Mouse (Mus musculus): ENCODE results near the gene Gucy2f. TPM values are rescaled to one million over a fixed set of nuclear protein-coding genes. Genes with fewer than 3 reads are reported as not detected.

Gene Gucy2f
- polyA plus RNA-seq, 1 experiment from 2014 or later = not detected

- 64% methylated on average over 3 of the region's 3 CpGs for WGBS (ENCODE audit: insufficient replicate concordance)
- ATAC-seq (no peak), DNase-seq (no peak)
- Histone ChIP-seq H3K27me3 (ENCODE audit: insufficient read depth, low read length) (no peaks in the 10 kb centered on the region), H3K4me3 (ENCODE audit: low read depth, low read length) (no peak overlapping the region), H3K36me3 (replicated peaks; ENCODE audit: insufficient read depth, low read length) (no peaks in the 10 kb centered on the region), H3K4me1 (ENCODE audit: insufficient read depth) (no peaks in the 10 kb centered on the region), H3K9ac (replicated peaks) (no peak overlapping the region), H3K4me2 (ENCODE audit: low read depth, low read length) (no peak overlapping the region), H3K27ac (ENCODE audit: low read depth) (no peak overlapping the region), H3K9me3 (ENCODE audit: low read length) (no peaks in the 10 kb centered on the region)
- TF ChIP-seq EP300 (IDR thresholded peaks at IDR 0.05; ENCODE audit: low read depth) (no peak), CTCF (IDR thresholded peaks at IDR 0.05; ENCODE audit: low read depth) (no peak)
These were observed 134.1 kb downstream of the Gucy2f start for GRCm38 (mm10) chrX:142062585-142062984.

Other genes starting within 250 kb of the Gucy2f start
- gene Nxt2, start 29.8 kb upstream of the Gucy2f start, polyA plus RNA-seq (2015; fragmentation: Nextera tagmentation; extraction: Ambion mirVana) = 8.5 and 9.2 TPM in 2 replicates
- gene Kcne1l, start 109.4 kb upstream of the Gucy2f start, polyA plus RNA-seq (2015; fragmentation: Nextera tagmentation; extraction: Ambion mirVana) = 0.45 and 0.49 TPM in 2 replicates
- gene Acsl4, start 193.6 kb upstream of the Gucy2f start, polyA plus RNA-seq (2015; fragmentation: Nextera tagmentation; extraction: Ambion mirVana) = 14.7 and 16.7 TPM in 2 replicates

All from liver, postnatal 0 days (tissue).